Mouse (Mus musculus) ZHBTc4 (cell line): Measurements from ENCODE around the gene Abat.
A peak's percentile ranks its signal among the peaks of the same experiment; 100 is the strongest.

Experiments
- DNase-seq: peaks from one replicate; pipeline ENCODE4 v3.0.0-alpha.2; 2011; ENCODE audit warnings: low read depth, low spot score

Abat gene

GRCm38 (mm10) chr16:8670041-8671035 is 157.1 kb downstream of the Abat start:
- DNase-seq: peak; percentile 54
